Comparison of ENCODE assay signal across 16 mouse cellular contexts in the genomic region with DNA sequence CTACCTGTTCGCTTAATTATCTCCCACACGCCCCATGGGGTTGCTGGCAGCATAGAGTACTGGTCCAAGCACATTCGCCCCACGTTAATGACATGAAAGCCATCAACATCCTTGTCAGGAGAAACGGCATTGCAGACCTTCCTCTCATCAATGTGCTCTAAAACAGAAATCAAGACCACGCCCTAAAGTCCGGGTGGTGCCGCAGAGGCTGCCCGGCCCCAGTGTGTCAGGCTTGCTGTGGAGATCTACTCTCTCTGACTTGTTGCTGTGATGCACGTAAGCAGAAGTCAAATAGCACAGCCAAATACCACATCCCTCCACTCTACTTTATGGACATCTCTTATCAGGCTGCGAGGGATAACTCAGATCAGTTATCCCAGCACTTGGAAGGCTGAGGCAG.
"Had no signal": no experiment of that assay in that cellular context is flagged by ENCODE, and none has a peak within 500 bp of the region (broad histone marks: within the 10 kb centered on the region; RNA-seq: fewer than 3 reads in every experiment).

No protein-coding gene starts in this region.

- ATAC-seq: lung, postnatal 0 days; midbrain, embryonic 13.5 days; midbrain, embryonic 16.5 days had no signal

- H3K27ac ChIP-seq: kidney, embryonic 15.5 days; left cerebral cortex, adult 2 months; midbrain, embryonic 10.5 days; midbrain, embryonic 13.5 days had no signal

- H3K4me3 ChIP-seq: kidney, embryonic 15.5 days; left cerebral cortex, adult 2 months; megakaryocyte, embryonic 14.5 days; midbrain, embryonic 10.5 days; midbrain, embryonic 13.5 days had no signal

- H3K4me2 ChIP-seq: kidney, embryonic 15.5 days; lung, embryonic 14.5 days; midbrain, embryonic 13.5 days had no signal

- H3K9me3 ChIP-seq: kidney, embryonic 15.5 days; megakaryocyte, embryonic 14.5 days; midbrain, embryonic 10.5 days; midbrain, embryonic 13.5 days had no signal

- H3K9ac ChIP-seq: kidney, embryonic 15.5 days; lung, embryonic 14.5 days; midbrain, embryonic 13.5 days had no signal

- H3K27me3 ChIP-seq: kidney, embryonic 15.5 days; megakaryocyte, embryonic 14.5 days; midbrain, embryonic 13.5 days had no signal

- DNase-seq: kidney, adult 11 months; kidney, adult 8-10 months; kidney, postnatal 10 days; kidney, postnatal 36 days; layer of hippocampus, postnatal 36 days; lung, embryonic 14.5 days; lung, postnatal 36 days; thymus, adult 2 months; thymus, postnatal 25 days had no signal
